Mouse (Mus musculus) megakaryocyte, embryonic 14.5 days (primary cell): ENCODE data around the gene U2af1l4. TPM values are rescaled to one million over a fixed set of nuclear protein-coding genes. Genes with fewer than 3 reads are reported as not detected.

Experiments
- H3K27me3 ChIP-seq: replicated peaks from 2 replicates; pipeline ENCODE3; 2012; ENCODE audit warnings: inconsistent platforms
- H3K36me3 ChIP-seq: replicated peaks from 2 replicates; pipeline ENCODE3; 2012; ENCODE audit warnings: low read length, inconsistent platforms, mixed read lengths
- H3K4me1 ChIP-seq: 2 replicates; pipeline ENCODE4 v1.6.1; 2012; ENCODE audit warnings: inconsistent platforms
- H3K4me3 ChIP-seq: replicated peaks from 2 replicates; pipeline ENCODE3; 2012; ENCODE audit warnings: moderate library complexity, mild to moderate bottlenecking, inconsistent platforms
- H3K9me3 ChIP-seq: 2 replicates; pipeline ENCODE4 v1.6.1; 2012; ENCODE audit warnings: inconsistent platforms
- FLI1 ChIP-seq: IDR thresholded peaks from 2 replicates; pipeline ENCODE4 v1.6.1; 2012; ENCODE audit warnings: low read length, inconsistent platforms, mixed read lengths
- GATA1 ChIP-seq: IDR thresholded peaks from 3 replicates; pipeline ENCODE4 v1.6.1; 2012; ENCODE audit warnings: mixed read lengths, low read length, inconsistent platforms, borderline replicate concordance
- polyA plus RNA-seq: library from polyadenylated mRNA; stranded (reverse); fragments of >175 nt; gene quantifications from 2 replicates; pipeline ENCODE4 v1.2.3, GENCODE M21; 2012; ENCODE audit warnings: low replicate concordance; ENCODE audit not compliant: insufficient read depth

Gene U2af1l4
- polyA plus RNA-seq, 1 experiment, result 64.1 TPM

- Histone ChIP-seq H3K9me3 (no peaks in the 10 kb centered on the region), H3K4me3 (peak overlapping the region; percentile 94), H3K4me1 (peaks cover 58% of the 10 kb centered on the region), H3K36me3 (peaks cover 64% of the 10 kb centered on the region), H3K27me3 (no peaks in the 10 kb centered on the region)
- no peak for TF ChIP-seq GATA1
- TF ChIP-seq FLI1, result no peak
Observed at GRCm38 (mm10) chr7:30553021-30553589, 10.0 kb upstream of the U2af1l4 start.

- no peak for TF ChIP-seq GATA1
- no peak for TF ChIP-seq FLI1
- Histone ChIP-seq H3K4me1 (peaks cover 67% of the 10 kb centered on the region), H3K9me3 (no peaks in the 10 kb centered on the region), H3K36me3 (peaks cover 57% of the 10 kb centered on the region), H3K27me3 (no peaks in the 10 kb centered on the region), H3K4me3 (peak overlapping the region; percentile 94)
Observed at GRCm38 (mm10) chr7:30553810-30554584, 9.1 kb upstream of the U2af1l4 start.

- no peak for TF ChIP-seq FLI1
- TF ChIP-seq GATA1, result no peak
- Histone ChIP-seq H3K36me3 (peaks cover 59% of the 10 kb centered on the region), H3K9me3 (no peaks in the 10 kb centered on the region), H3K4me1 (peaks cover 75% of the 10 kb centered on the region), H3K4me3 (no peak overlapping the region), H3K27me3 (no peaks in the 10 kb centered on the region)
Observed at GRCm38 (mm10) chr7:30556894-30557536, 6.1 kb upstream of the U2af1l4 start.

- H3K4me1 ChIP-seq, result peaks cover 70% of the 10 kb centered on the region
- H3K9me3 ChIP-seq, result no peaks in the 10 kb centered on the region
- peak overlapping the region; percentile 96 for H3K4me3 ChIP-seq
- H3K36me3 ChIP-seq, result peaks cover 59% of the 10 kb centered on the region
- no peaks in the 10 kb centered on the region for H3K27me3 ChIP-seq
- TF ChIP-seq FLI1 (no peak), GATA1 (no peak)
Observed at GRCm38 (mm10) chr7:30557901-30558514, 5.1 kb upstream of the U2af1l4 start.

GRCm38 (mm10) chr7:30558656-30559442, 4.3 kb upstream of the U2af1l4 start:
- Histone ChIP-seq H3K4me3 (peak overlapping the region; percentile 96), H3K27me3 (no peaks in the 10 kb centered on the region), H3K9me3 (no peaks in the 10 kb centered on the region), H3K36me3 (peaks cover 56% of the 10 kb centered on the region), H3K4me1 (peaks cover 66% of the 10 kb centered on the region)
- TF ChIP-seq GATA1 (no peak), FLI1 (no peak)

- H3K36me3 ChIP-seq, result peaks cover 56% of the 10 kb centered on the region
- H3K27me3 ChIP-seq, result no peaks in the 10 kb centered on the region
- no peak for TF ChIP-seq FLI1
- TF ChIP-seq GATA1, result no peak
- peak within 1 kb of the TSS; percentile 96 for H3K4me3 ChIP-seq
- no peaks in the 10 kb centered on the region for H3K9me3 ChIP-seq
- H3K4me1 ChIP-seq, result peaks cover 66% of the 10 kb centered on the region
Observed at GRCm38 (mm10) chr7:30559443-30559954, 3.6 kb upstream of the U2af1l4 start, which contains the start of gene Lin37. TSS of gene Lin37 (minus strand) at chr7:30559838.

- no peaks in the 10 kb centered on the region for H3K9me3 ChIP-seq
Observed at GRCm38 (mm10) chr7:30560296-30560695, 2.8 kb upstream of the U2af1l4 start.

GRCm38 (mm10) chr7:30562526-30563116, 480 bp upstream of the U2af1l4 start:
- Histone ChIP-seq H3K4me1 (peaks cover 70% of the 10 kb centered on the region), H3K27me3 (no peaks in the 10 kb centered on the region), H3K9me3 (no peaks in the 10 kb centered on the region), H3K4me3 (peak overlapping the region; percentile 99), H3K36me3 (peaks cover 56% of the 10 kb centered on the region)
- TF ChIP-seq FLI1, result no peak
- no peak for TF ChIP-seq GATA1

More at GRCm38 (mm10) chr7:30560296-30560695, 2.8 kb upstream of the U2af1l4 start:
- Histone ChIP-seq H3K27me3 (no peaks in the 10 kb centered on the region), H3K36me3 (peaks cover 56% of the 10 kb centered on the region), H3K4me1 (peaks cover 74% of the 10 kb centered on the region), H3K4me3 (peak overlapping the region; percentile 96)
- TF ChIP-seq GATA1, result no peak
- no peak for TF ChIP-seq FLI1

- no peaks in the 10 kb centered on the region for H3K27me3 ChIP-seq
- peak overlapping the region; percentile 99 for H3K4me3 ChIP-seq
- no peak for TF ChIP-seq GATA1
- TF ChIP-seq FLI1, result no peak
- peaks cover 62% of the 10 kb centered on the region for H3K36me3 ChIP-seq
- peaks cover 59% of the 10 kb centered on the region for H3K4me1 ChIP-seq
- no peaks in the 10 kb centered on the region for H3K9me3 ChIP-seq
Observed at GRCm38 (mm10) chr7:30563906-30564280, 792 bp downstream of the U2af1l4 start.
